Mouse (Mus musculus) cerebellum, postnatal 10 days (tissue): Measurements from ENCODE around the gene Map6d1.

Source experiments
- DNase-seq, 2 experiments: peaks; one replicate each; pipeline ENCODE4 v3.0.0; 2021; ENCODE audit warnings: mixed read lengths in 2 of 2

Map6d1 gene

GRCm38 (mm10) chr16:20240468-20241414 is at the start of gene Map6d1:
Map6d1 (minus strand) TSS chr16:20241358.
- DNase-seq: peak; percentile 84 to 86

GRCm38 (mm10) chr16:20280238-20280637 is 39.1 kb upstream of the Map6d1 start:
- DNase-seq: no peak

- no peak for DNase-seq
Observed at GRCm38 (mm10) chr16:20279395-20279794, 38.2 kb upstream of the Map6d1 start.

GRCm38 (mm10) chr16:20272994-20273393 is 31.8 kb upstream of the Map6d1 start:
- DNase-seq: no peak

GRCm38 (mm10) chr16:20271339-20271738 is 30.2 kb upstream of the Map6d1 start:
- DNase-seq: no peak

- DNase-seq: no peak
Observed at GRCm38 (mm10) chr16:20265089-20265488, 23.9 kb upstream of the Map6d1 start.

GRCm38 (mm10) chr16:20257926-20258325 is 16.8 kb upstream of the Map6d1 start:
- DNase-seq: no peak

- DNase-seq: no peak
Observed at GRCm38 (mm10) chr16:20248442-20249174, 7.5 kb upstream of the Map6d1 start.

GRCm38 (mm10) chr16:20247103-20247502 is 5.9 kb upstream of the Map6d1 start:
- DNase-seq: no peak

GRCm38 (mm10) chr16:20238646-20239045 is 2.5 kb downstream of the Map6d1 start:
- no peak for DNase-seq

GRCm38 (mm10) chr16:20237426-20237825 is 3.7 kb downstream of the Map6d1 start:
- peak; percentile 55 to 73 for DNase-seq

- no peak for DNase-seq
Observed at GRCm38 (mm10) chr16:20234406-20234805, 6.8 kb downstream of the Map6d1 start.

- no peak for DNase-seq
Observed at GRCm38 (mm10) chr16:20228167-20228566, 13.0 kb downstream of the Map6d1 start.

GRCm38 (mm10) chr16:20227504-20227903 is 13.7 kb downstream of the Map6d1 start:
- DNase-seq: no peak

- DNase-seq: no peak
Observed at GRCm38 (mm10) chr16:20226676-20227075, 14.5 kb downstream of the Map6d1 start.

GRCm38 (mm10) chr16:20222726-20223125 is 18.4 kb downstream of the Map6d1 start:
- no peak for DNase-seq

- peak; percentile 72 to 76 for DNase-seq
Observed at GRCm38 (mm10) chr16:20213591-20214226, 27.4 kb downstream of the Map6d1 start.

GRCm38 (mm10) chr16:20199501-20200201 is 41.5 kb downstream of the Map6d1 start:
- DNase-seq: no peak

GRCm38 (mm10) chr16:20196962-20197361 is 44.2 kb downstream of the Map6d1 start:
- no peak for DNase-seq

- peak; percentile 40 to 47 for DNase-seq
Observed at GRCm38 (mm10) chr16:20195546-20195945, 45.6 kb downstream of the Map6d1 start.

GRCm38 (mm10) chr16:20192043-20192442 is 49.1 kb downstream of the Map6d1 start:
- no peak for DNase-seq

- no peak for DNase-seq
Observed at GRCm38 (mm10) chr16:20191161-20191882, 49.8 kb downstream of the Map6d1 start.
